Mouse (Mus musculus) right cerebral cortex, postnatal 36 days (tissue): ENCODE results near the gene Epor.

ENCODE experiments used
- DNase-seq, 2 experiments: peaks; one replicate each; pipeline ENCODE4 v3.0.0; 2022; ENCODE audit warnings: low spot score in 2 of 2, mixed read lengths in 1 of 2

Epor gene

DNA sequence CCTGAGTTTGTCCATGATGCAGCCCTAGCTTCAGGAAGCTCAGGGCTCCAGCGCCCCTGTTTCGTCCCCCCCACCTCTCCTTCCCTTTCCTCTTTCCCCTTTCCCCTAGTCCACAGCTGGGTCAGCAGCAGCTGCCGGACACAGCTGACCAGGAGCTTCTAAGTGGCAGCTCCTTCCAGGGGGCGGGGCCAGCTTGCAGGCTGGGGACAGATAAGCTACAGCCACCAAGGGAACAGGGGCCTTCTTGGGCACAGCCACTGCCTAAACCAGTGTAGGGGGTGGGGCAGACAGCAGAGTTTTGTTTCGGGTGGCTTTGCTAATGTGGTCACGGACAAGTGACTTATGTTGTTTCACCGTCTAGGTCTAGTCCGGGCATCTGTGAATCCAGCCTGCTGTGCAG lies at the start of gene Epor:
Gene Epor, minus strand, starts transcription at position 90 of the 400 bp plus-strand sequence.
- no peak for DNase-seq

DNA sequence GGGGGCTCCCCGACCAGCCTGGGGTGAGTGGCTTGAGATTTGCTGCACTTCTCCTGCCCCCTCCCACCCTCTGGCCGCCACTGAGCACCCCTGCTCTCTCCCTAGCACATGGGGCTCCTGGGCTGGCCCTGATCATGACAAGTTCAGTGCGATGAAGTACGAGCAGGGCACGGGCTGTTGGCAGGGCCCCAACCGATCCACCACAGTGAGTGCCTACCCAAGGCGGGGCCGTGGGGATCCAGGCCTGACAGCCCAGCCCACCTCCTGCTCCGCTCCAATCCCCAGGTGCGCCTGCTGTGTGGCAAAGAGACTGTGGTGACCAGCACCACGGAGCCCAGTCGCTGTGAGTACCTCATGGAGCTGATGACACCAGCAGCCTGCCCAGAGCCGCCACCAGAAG lies 49.4 kb upstream of the Epor start:
- DNase-seq = no peak

DNA sequence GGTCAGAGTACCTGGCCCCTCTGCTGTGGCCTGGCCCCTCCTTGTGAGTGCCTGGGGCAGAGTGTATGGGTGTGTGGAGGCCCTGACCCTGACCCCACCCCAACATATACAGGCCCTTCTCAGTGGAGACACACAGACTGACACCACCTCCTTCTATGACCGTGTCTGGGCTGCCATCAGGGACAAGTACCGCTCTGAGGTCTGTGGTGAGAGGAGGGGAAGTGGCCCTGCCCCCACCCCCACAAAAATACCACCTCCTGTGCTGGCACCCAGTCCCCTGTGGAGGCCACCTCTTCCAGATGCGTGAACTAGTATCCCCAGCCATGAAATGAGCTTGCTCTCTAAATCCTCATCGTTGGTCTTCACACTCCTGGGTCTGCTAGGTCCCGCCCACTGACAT lies 47.7 kb upstream of the Epor start:
- no peak for DNase-seq

DNA sequence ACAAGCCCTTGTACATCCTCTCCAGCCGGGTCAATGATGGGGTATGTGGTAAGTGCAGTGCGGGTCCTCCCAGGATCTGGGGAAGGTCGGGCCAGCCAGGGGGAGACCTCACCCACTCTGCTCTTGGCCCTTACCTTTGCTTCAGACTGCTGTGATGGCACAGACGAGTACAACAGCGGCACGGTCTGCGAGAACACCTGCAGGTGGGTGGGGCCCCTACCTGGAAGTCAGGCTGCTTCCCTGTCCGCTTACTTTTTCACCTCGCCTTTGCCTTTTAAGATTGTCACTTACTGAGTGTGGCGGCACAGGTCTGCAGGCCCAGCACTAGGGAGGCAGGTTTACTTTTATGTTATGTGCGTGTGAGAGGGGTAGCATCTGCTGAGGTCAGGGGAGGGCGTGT lies 41.2 kb upstream of the Epor start:
- DNase-seq = no peak

DNA sequence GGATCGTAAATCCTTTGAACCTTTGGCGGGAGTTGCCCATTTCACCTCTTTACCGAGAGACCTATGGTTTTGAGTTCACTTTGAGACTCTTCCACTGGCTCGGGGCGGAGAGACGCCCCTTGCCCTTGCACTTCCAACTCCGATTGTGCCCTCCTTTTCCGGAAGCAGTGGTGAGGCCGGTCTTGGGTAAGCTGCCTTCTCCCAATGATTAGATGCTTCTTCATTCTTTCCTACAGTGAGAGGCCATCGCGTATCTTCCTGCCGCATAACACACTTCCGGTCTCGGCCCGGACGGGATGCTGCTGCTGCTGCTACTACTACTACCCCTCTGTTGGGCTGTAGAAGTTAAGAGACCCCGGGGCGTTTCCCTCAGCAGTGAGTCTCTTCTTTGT lies 39.9 kb upstream of the Epor start:
- DNase-seq = peak; percentile 39 to 44

DNA sequence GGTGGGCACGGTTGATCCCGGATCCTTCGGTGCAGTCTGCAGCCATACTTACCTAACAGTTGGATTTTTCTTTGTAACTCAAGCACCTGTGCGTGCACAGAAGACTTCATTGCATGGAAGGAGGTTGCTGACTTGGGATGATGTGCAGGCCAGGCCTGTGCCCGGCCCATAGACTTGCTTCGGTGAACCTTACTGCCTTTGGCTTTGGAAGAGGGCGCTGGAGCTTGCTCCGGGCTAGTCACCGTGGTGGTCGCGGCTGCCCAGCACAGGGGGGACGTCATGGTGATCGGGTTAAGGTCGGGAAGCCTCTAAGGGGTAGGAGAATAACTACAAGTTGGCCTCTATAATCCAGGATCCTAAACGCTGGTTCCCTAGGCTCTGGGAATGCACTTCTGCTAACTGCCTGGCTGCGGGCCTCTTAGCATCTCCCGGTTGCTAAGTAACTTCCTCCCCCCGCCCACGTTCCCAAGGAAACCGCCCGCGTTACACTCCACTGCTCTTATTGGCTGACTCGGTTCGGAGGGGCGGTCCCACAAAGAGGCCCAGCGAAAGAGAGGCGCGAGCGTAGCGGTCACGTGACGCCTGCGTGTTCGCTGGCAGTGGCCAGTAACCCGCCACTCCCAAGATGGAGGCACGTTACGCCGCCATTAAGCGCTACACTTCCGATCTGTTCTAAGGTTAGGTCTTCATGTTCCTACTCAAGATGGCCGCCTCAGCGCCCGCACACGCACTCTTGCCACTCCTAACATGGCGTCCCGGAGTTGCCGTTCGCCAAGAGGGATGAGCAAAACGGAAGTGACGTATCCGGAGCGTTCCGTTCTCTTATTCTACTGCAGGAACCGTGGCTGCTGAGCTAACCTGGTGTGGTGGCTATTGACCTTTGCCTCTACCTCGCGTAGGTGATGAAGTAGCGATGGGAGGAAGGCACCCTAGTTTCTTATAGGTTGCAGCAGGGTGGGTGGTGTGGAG lies 39.2 kb upstream of the Epor start, which contains the start of the genes Ccdc151 and Prkcsh:
Gene Ccdc151, minus strand, starts transcription at position 441 of the 969 bp plus-strand sequence.
Gene Prkcsh, plus strand, starts transcription at position 613 of the 969 bp plus-strand sequence.
- DNase-seq = peak; percentile 100

DNA sequence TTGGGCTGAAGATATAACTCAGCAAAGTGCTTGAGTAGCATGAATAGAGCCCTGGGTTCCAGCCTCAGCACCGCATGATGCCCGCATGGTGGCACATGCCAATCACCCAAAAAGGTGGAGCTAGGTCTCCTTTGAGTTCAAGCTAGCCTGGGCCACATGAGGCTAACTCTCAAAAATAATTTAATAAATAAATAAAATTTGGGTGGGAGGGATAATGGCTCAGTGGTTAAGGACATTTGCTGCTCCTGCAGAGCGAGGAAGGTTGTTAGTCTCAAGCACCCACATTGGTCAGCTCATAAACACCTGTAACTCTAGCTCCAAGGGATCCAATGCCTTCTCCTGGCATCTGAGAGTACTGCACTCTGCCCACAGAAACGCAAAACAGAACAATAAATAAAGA lies 38.3 kb upstream of the Epor start:
- DNase-seq = no peak

DNA sequence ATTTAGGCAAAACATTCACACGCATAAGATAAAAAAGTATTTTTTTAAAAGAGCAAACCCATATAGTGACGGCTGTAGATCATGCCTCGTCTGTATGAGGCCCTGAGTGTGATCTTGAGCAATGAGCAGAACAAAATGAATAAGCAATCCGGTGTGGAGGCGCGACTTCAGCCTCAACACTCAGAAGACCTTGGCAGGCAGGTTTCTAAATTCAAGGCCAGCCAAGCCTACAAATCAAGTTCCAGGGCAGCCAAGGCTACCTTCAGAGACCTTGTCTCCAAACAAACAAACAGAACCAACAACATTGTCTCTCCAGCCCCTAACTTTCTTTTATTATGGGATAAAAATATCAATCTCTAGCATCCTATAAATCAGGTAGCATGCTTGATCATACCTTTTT lies 37.0 kb upstream of the Epor start:
- DNase-seq = no peak

DNA sequence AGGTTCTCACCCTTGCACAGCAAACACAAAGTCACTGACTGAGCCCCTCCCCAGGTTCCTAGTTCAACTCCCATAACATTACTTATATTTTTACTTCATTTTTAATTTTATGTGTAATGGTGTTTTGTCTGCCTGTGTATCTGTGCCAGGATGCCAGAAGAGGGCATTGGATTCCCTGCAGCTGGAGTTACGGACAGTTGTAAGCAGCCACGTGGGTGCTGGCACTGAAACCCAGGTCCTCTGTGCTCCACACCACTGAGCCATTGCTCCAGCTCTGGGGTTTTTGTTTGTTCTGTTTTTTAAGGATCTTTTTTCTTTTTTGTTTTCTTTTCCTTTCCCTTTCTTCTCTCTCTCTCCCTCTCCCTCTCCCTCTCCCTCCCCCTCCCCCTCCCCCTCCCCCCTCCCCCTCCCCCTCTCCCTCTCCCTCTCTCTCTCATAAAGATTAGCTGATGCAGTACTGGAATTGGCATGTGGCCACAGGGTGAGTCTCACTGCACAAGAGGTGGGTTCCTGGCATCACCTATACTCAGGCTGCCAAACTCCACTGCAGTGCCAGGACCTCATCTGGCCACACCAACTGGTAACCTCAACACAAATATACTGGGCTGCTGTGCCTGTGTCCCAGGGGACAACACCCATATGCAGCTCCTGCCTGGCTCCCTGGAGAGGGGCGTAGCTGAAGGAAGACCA lies 33.0 kb upstream of the Epor start:
- no peak for DNase-seq

DNA sequence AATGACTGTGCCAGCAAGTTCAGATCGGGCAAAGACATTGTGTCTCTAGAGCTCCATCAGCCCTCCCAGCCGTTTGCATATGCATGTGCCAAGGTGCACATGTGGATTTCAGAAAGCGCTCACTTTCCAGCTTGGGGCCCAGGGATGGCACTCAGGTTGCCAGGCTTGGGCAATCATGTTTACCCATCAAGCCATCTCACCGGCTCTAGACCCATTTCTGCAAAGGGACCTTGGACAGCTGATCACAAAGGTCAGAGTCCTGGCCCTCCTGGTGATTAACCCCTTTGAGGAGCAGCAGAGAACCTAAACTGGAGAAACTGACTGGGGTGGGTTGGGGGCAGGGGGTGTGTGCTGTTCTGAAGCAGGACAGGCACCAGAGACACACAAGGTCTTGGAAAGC lies 28.9 kb upstream of the Epor start:
- DNase-seq = no peak

DNA sequence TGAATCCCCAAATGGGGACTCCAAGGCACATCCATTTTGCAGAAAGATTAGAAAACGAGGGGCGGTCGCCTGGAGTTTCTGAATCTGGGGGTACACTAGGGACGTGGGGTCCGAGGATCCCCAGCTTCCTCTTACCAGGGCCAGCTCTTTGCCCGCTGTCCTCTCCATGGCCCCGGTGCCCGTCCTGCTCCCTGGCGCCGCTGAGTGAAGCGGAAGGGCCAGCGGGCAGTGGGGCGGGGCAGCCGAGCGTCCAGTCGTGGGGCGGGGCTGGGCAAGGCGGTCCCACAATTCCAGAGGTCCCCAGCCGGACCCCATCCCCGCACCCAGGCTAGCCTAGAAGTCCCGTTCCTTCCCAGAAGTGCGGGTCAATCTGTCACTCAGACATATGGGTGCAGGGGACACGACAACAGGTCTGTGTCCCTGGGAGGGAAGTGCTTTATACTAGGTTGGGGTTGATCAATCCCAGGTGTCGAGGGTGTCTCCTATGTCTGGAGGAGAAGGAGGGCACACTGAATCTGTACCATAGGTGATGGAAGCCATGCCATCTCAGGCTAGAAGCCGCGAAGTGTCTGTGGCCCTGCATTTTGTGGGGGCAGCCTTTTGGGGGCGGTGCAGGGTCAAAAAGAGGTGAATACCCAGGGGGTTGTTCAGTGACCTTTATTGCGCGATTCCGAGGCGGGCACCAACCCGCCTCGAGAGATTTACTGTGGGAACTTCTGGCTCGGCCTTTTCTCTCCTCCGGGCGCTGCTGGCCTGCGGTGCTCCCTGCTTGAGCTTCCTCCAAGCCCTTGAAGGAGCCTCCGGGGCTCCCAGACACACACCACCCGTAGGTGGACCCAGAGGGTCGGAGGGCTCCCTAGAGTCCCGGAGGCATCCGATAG lies 26.2 kb upstream of the Epor start, which contains the start of gene Rgl3:
Gene Rgl3, minus strand, starts transcription at position 217 of the 881 bp plus-strand sequence.
- no peak for DNase-seq

DNA sequence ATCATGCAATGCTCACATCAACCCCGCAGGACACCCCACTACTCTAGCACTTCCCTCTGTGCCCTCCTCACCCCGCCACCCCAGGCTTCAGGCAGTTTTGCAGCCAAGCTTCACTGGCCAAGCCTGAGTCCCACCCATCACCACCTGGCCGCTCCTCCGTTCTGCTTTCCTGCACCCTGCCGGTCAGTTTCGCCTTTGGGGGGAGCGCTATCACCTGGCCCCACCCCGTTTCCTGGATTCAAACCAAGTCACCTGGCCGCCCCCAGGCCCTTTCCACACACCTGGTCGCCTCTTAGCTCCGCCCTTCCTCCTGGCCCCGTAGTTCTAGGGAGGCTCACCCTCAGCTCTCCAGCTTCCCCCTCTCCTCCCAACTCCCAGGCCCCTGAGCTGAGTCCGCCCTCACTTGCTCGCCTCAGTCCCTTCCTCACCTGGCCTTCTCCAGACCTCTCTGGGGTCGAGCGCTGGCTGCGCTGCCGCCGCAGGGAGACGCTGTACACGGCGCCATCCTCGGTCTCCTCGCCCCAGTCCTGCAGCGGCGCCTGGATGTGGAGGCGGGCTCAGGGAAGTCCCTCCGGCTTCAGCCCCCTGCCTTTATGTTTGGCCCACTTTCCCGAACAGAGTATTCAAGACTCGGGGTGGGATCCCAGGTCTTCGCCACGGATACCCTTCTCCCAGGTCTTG lies 25.3 kb upstream of the Epor start:
- no peak for DNase-seq

DNA sequence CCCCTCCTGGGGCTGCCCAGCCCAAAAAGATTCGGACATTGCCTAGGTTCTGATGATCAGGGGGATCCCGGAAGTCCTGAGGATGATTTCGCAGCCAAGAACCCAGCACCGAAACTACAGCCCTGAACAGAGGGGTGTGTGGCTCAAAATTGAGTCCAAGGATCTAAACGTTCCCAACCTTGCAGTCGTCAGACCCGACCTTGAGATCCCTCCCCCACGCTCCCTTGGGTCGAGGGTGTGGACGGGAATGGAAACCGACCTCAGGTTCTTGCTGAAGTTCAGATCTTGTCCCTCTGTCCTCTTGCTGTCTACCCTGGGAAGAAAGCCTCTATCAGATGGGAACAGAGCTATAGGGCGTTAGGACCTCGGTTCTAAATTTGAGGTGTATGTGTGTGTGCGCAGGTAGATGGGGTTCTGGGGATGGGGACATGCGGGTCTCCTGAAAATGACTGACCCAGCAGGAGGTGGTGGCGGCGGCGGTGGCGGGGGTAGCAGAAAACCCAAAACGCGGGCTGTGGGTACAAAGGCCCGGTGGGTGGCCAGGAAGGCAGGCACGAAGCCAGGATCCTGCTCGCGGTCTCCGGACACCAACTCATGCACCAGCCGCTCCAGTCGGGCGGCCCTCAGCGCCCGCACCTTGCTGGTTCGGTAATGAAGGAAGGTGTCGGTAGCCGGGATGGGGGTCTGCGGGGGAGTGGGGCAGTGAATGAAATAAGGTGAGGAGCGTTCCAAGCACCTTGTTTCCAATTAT lies 24.5 kb upstream of the Epor start:
- no peak for DNase-seq

DNA sequence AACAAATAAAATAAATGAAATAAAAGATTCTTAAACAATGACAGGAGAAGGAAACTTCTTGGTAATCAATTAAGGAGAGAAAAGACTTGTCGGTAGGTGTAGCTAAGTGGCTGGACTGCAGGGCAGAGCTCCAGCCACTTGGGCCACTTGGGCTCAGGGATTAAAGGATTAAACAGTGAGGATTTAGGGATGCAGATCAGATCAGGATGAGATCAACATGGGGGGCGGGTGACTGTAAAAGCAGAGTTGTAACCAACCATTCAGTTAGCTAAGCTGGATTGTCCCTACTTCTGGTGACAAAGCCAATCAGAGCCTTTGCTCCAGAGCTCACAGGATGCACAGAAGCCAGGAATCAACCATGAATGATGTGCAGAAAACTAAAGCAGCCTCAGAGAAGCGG lies 20.6 kb upstream of the Epor start:
- DNase-seq = no peak

DNA sequence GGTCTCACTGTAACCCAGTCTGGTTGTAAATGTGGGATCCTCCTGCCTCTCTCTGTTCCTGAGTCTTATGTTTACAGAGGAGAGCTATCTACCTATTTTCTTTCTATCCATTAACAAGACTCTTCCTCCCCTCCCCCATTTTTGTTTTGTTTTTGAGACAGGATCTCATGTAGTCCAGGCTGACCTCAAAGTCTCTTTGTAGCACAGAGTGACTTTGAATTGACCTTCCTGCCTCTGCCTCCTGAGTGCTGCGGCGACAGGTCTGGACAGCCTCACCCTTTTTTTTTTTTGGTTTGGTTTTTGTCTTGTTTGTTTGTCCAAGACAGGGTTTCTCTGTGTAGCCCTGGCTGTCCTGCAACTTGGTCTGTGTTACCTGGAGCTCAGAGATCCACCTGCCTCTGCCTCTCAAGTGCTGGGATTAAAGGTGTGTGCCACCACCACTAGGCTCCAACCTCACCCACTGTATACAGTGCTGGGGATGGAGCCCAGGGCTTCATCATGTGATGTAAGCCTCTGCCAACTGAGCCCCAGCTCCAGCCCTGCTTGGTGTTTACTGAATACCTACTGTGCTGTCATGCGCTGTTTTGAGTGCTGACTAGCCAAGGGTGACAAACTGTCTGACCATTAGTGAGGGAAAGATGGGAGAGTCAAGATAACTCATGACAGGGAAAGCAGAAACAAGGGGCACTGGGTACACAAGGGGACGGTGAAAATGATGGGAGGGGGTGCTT lies 15.3 kb upstream of the Epor start:
- no peak for DNase-seq

DNA sequence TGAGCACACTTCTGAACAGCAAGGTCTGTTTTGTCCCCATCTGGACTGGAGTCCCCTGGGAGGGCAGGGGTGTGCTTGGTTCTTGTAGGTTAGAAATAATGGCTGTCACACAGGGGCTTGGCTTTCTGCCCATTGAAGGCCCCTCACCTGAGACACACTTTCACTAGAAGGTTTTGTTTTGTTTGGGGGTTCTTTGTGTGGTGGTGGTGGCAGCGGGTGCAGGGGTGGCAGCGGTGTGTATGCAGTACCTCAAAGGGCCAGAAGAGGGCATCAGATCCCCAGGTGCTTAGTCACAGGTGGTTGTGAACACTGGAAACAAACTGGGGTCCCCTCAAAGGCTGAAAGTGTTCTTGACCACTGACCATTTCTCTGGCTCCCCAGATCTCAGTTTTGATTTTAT lies 14.7 kb upstream of the Epor start:
- DNase-seq = no peak

DNA sequence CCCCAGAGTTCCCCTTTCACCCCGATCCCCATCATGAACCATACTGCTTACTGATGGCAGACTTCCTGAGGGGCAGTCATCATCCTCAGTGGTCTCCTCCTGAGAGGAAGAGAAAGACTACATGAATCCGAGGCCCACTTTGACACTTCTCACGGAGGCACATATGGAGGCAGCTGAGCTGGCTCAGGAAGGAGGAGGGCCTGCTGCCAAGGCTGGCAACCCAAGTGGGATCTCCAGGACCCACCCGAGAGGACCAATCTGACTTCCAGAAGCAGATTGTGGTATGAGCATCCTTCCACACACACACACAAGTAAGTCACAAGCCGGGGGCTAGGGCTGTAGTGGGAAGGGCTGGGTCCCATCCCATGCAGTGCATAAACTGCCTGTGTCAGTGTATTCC lies 14.0 kb upstream of the Epor start:
- no peak for DNase-seq

DNA sequence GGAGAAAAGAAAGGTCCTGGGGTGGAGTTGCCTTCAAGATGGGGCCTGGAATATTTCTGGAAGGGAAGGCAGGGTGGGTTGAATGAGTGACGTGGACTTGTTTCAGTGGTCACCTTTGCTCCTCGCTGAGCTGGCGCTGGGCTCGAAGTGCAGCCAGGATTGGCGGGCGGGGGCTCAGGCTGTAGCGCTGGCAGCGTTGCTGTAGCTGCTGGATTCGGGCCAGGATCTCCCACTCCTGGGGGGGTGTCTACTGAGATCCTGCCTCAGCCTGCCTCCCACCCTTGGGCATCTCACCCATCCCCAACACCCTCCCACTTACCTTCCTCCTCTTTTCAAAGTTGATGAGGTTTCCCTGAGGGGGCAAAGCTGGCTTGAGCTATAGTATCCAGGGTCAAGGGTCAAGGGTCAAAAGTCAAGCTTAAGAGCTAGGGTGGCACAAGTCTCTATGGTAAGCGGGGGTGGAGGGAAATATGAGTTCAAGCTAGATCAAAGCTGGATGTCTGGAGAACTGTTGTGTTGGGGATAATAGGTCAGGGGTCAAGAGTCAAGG lies 13.4 kb upstream of the Epor start:
- DNase-seq = no peak

DNA sequence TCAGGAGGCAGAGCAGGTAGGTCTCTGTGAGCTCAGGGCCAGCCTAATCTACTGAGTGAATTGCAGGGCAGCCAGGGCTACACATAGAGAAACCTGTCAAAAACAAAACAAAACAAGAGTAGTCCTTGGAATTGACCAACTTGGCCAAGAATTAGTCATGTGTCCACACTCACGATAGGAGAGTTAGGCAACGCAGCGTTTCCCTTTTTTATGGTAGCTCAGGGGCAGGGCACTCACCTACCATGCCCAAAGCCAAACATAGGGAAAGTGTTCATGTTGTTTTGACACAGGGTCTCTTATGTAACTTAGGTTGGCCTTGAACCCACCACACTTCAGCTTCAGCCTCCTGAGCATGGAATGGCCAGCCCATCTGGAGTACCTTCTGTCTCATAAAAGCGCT lies 6.0 kb upstream of the Epor start:
- no peak for DNase-seq

DNA sequence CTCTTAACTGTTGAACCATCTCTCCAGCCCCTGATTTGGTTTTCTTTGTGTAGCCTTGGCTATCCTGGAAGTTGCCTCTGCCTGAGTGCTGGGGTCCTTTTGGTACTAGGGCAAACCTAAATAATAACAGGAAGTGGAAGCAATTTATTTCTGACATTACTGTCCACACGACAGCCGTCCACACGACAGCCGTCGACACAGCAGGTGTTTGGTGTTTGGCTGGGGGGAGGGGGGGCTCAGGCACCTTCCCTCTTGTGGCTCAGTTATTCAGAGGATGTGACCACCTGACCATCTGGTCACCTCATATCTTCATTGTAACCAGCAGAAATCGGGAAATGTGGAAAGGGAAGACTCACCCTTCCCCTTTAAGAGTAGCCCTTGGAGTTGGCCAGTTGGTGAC lies 5.6 kb upstream of the Epor start:
- DNase-seq = no peak
